Mouse (Mus musculus) midbrain, embryonic 12.5 days (tissue): ENCODE data around the gene S100b. TPM values are rescaled to one million over a fixed set of nuclear protein-coding genes. Genes with fewer than 3 reads are reported as not detected.

Source experiments
- ATAC-seq: fragments of 200-750 bp; cut with Nextera tagmentation; 2 replicates; pipeline ENCODE4 v1.8.0; 2017; ENCODE audit warnings: low read depth, moderate TSS enrichment, moderate library complexity; ENCODE audit not compliant: low FRiP score
- H3K27ac ChIP-seq: fragments of 300-500 bp; sonication (generic); replicated peaks from 2 replicates; pipeline ENCODE4 v1.5.1; 2016; ENCODE audit warnings: mild to moderate bottlenecking
- H3K27me3 ChIP-seq: fragments of 300-500 bp; sonication (generic); 2 replicates; pipeline ENCODE4 v1.6.1; 2016; ENCODE audit warnings: mild to moderate bottlenecking
- H3K36me3 ChIP-seq: fragments of 300-500 bp; sonication (generic); 2 replicates; pipeline ENCODE4 v1.6.1; 2016
- H3K4me1 ChIP-seq: fragments of 300-500 bp; sonication (generic); 2 replicates; pipeline ENCODE4 v1.6.1; 2016
- H3K4me2 ChIP-seq: fragments of 300-500 bp; sonication (generic); replicated peaks from 2 replicates; pipeline ENCODE4 v1.6.1; 2016; ENCODE audit warnings: mild to moderate bottlenecking, moderate library complexity
- H3K4me3 ChIP-seq: fragments of 300-500 bp; sonication (generic); 2 replicates; pipeline ENCODE4 v1.5.1; 2016; ENCODE audit warnings: mild to moderate bottlenecking
- H3K9ac ChIP-seq: fragments of 300-500 bp; sonication (generic); replicated peaks from 2 replicates; pipeline ENCODE4 v1.6.1; 2016; ENCODE audit warnings: mild to moderate bottlenecking, moderate library complexity
- H3K9me3 ChIP-seq: fragments of 300-500 bp; sonication (generic); 2 replicates; pipeline ENCODE4 v1.6.1; 2016; ENCODE audit warnings: mild to moderate bottlenecking
- WGBS: fragments of 180-500 bp; shearing (Covaris S2); methylation state at CpG from one replicate; pipeline ENCODE4 v1.1.7; 2016; 5-methylcytosine and 5-hydroxymethylcytosine counted together
- polyA plus RNA-seq: library from polyadenylated mRNA; unstranded; fragments of >200 nt; fragmentation: Nextera tagmentation; extraction: Ambion mirVana; gene quantifications from 2 replicates; pipeline ENCODE4 v1.2.1, GENCODE M21; 2016

Gene S100b
- polyA plus RNA-seq, 1 experiment from 2014 or later: 0.98 TPM

DNA sequence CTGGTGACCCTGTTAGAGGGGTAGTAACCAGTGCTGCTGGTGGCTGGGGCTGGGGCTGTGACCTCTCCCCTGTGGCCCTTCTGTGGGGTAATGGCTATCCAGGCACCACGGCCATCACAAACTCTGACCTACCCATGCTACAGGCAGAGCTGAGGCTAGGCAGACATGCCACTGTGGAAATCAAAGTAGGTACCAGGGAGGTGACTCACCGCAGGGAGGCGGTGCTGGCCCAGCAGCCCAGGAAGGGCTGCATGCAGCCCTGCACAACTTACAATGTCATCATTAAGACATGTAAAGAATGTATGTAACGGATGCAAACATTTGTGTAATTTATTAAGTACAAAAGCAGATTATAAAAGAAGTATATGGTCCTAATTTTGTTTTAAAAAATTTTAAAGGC lies 8.8 kb downstream of the S100b start:
- ATAC-seq: no peak
- no peak overlapping the region for H3K4me2 ChIP-seq
- H3K9me3 ChIP-seq: no peaks in the 10 kb centered on the region
- no peak overlapping the region for H3K4me3 ChIP-seq
- H3K9ac ChIP-seq: no peak overlapping the region
- peaks cover 37% of the 10 kb centered on the region for H3K36me3 ChIP-seq
- peaks cover 5% of the 10 kb centered on the region; the same call in 1 of the 2 replicates for H3K4me1 ChIP-seq
- H3K27ac ChIP-seq: no peak overlapping the region
- WGBS: 62% methylated on average over 4 of the region's 4 CpGs
- H3K27me3 ChIP-seq: no peaks in the 10 kb centered on the region

DNA sequence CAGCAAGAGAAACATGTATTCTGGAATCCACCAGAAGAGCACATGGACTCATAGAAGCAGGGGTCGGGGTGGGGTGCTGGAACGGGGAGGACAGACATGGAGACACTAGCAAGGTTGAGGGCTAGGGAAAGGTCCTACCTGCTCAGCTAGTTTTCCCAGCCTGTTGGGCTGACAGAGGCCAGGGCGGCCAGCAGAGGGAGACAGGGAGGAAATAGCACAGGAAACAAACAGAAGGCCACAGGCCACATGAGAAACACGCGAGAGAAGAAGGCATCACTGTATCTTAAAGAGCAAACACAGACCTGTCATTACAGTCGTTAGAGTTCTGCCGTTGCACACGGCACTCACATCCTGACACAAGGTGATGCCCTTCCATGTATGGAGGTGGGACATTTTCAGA lies 17.6 kb downstream of the S100b start:
- peaks cover 87% of the 10 kb centered on the region for H3K36me3 ChIP-seq
- WGBS: 57% methylated on average over 8 of the region's 8 CpGs
- no peak overlapping the region for H3K27ac ChIP-seq
- no peak for ATAC-seq
- no peaks in the 10 kb centered on the region for H3K4me1 ChIP-seq
- H3K4me3 ChIP-seq: no peak overlapping the region
- H3K9ac ChIP-seq: no peak overlapping the region
- no peaks in the 10 kb centered on the region for H3K9me3 ChIP-seq
- H3K27me3 ChIP-seq: no peaks in the 10 kb centered on the region
- H3K4me2 ChIP-seq: no peak overlapping the region

DNA sequence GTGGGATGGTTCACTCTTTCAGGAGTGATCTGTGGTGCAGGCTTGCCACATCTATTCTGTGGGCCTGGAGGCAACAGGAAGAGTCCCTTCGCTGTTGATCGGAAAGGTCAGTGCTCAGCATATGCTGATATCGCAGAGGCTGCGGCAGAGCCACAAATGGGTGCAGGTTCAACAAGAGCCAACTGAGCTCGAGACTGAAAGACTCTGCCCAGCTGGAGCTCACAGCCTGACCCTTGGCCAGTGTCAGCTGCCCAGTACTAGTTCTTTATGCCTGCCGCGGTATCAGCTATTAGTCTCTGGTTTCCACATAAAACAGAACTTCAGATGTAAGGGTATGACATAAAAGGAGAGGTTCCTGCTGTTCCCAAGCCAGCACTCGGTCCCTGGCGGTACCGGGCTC lies 21.6 kb downstream of the S100b start:
- no peak overlapping the region for H3K4me2 ChIP-seq
- no peaks in the 10 kb centered on the region for H3K27me3 ChIP-seq
- no peak overlapping the region for H3K9ac ChIP-seq
- no peak overlapping the region for H3K27ac ChIP-seq
- WGBS: 83% methylated on average over 10 of the region's 10 CpGs
- no peaks in the 10 kb centered on the region for H3K4me1 ChIP-seq
- H3K36me3 ChIP-seq: peaks cover 84% of the 10 kb centered on the region
- ATAC-seq: no peak
- no peak overlapping the region for H3K4me3 ChIP-seq
- H3K9me3 ChIP-seq: no peaks in the 10 kb centered on the region

DNA sequence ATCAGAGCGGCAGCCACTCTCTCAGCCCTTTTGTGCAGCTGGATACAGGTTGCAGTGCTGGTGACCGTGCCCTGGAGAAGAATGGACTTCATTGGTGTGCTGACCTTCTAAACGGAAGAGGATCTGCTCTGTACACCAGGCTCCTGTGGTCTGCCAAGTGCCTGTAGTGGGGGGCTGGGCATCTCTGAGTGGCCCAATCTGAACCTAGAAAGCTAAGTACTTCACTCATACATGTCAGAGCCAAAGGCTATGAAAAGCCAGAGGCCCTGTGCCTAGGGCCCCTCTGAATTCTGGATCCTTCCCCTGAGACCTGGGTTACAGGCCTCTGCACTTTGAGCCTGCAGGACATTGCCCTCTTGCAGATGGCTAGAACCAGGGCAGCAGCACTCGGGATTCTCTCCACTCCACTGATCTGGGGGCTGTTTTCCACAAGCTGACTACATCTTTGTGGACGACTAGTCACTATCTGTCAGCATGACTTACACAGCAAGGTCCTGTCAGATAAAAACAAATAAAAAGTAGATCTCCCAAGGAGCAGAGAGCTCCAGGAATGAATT lies 25.0 kb downstream of the S100b start:
- no peak overlapping the region for H3K4me2 ChIP-seq
- no peaks in the 10 kb centered on the region for H3K27me3 ChIP-seq
- H3K9me3 ChIP-seq: no peaks in the 10 kb centered on the region
- peaks cover 73% of the 10 kb centered on the region for H3K36me3 ChIP-seq
- no peak overlapping the region for H3K4me3 ChIP-seq
- no peak overlapping the region for H3K9ac ChIP-seq
- ATAC-seq: no peak
- WGBS: 62% methylated on average over 5 of the region's 5 CpGs
- no peaks in the 10 kb centered on the region for H3K4me1 ChIP-seq
- no peak overlapping the region for H3K27ac ChIP-seq

DNA sequence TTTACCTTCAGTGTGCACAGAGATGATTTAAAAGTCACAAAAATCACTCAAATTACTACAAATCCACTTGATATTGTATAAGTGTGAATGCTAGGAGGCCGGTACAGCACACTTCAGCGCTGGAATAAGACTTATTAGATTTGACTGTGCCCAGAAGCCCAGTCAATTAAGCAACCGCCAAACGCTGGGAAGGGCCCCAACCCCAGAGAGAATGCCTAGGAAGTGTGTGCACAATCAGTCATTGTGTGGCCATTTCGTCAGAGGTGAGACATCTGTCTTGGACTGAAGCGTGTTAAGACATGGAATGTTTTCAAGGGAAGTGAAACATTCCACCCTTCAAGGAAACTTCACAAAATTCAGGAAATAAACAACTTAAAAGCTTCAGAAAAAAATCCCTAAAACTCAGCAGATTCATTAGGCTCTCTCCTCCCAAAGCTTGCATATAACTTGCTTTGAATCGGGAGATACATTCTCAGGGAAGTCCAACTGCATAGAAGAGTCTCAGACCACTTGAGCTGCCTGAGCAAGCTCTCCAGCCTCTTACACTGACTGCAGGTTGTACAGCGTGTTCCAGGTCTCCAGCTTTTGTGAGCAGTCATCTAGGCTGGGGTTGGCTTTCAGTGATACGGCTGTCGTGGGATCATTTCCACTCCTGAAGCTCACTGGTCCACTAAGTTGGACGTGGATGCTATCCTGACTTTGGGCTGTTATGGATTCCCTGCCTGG lies 34.8 kb downstream of the S100b start:
- H3K9me3 ChIP-seq: no peaks in the 10 kb centered on the region
- H3K4me3 ChIP-seq: no peak overlapping the region
- H3K36me3 ChIP-seq: peaks cover 77% of the 10 kb centered on the region
- no peak overlapping the region for H3K4me2 ChIP-seq
- H3K27me3 ChIP-seq: no peaks in the 10 kb centered on the region
- H3K4me1 ChIP-seq: no peaks in the 10 kb centered on the region
- H3K27ac ChIP-seq: no peak overlapping the region
- no peak overlapping the region for H3K9ac ChIP-seq
- WGBS: 86% methylated on average over 11 of the region's 11 CpGs
- no peak for ATAC-seq

DNA sequence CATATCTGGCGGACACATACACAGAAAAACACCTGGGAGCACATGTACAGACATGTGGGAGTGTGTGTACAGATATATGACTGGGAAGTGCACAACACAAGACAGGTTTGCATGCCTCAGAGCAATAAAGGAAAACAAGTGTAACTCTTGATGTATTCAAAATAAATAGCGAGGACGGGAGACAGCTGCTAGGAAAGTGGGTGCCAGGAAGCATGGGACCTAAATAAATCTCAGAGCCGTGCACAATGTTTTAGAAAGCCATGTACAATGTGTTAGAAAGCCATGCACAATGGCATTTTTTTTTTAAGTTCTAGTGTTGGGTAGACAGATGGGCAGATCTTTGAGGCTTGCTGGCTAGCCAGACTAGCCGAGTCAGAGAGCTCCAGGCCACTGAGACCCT lies 35.4 kb downstream of the S100b start:
- Histone ChIP-seq H3K4me1 (no peaks in the 10 kb centered on the region), H3K36me3 (peaks cover 76% of the 10 kb centered on the region), H3K4me3 (no peak overlapping the region), H3K9ac (no peak overlapping the region), H3K27me3 (no peaks in the 10 kb centered on the region), H3K27ac (no peak overlapping the region), H3K4me2 (no peak overlapping the region), H3K9me3 (no peaks in the 10 kb centered on the region)
- ATAC-seq: no peak
- 89% methylated on average over 5 of the region's 5 CpGs for WGBS

DNA sequence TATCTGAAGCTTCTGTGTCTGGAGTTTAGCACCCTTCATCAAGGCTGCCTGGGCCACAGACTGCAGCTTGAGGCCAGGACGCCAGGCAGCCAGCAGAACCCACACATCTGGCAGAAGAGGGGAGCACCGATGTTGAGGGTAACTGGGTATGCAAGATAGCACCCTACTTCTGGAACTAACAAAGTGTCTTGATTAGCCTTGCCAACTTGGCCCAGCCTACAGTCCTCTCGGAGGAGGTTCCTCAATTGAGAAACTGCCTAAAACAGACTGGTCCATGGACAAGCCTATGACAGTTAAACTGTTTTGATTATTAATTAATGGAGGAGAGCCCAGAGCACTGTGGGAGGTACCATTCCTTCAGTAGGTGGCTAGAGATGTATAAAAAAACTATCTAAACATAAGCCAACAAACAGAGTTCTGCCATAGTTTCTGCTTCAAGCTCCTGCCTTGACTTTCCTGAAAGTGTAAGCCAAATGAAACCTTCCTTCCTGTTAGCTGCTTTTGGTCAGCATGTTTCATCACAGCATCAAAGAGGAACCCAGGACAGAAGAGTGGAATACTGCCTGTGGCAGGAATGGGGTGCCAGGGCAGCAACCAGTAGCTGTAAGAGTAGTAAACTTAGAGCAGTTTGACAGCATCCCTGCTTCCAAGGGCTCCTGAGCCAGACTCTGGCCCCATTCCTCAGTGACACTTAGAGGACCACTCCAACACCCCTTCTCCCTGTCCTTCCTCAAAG lies 36.5 kb downstream of the S100b start:
- H3K4me3 ChIP-seq: no peak overlapping the region
- no peaks in the 10 kb centered on the region for H3K4me1 ChIP-seq
- no peak overlapping the region for H3K4me2 ChIP-seq
- 84% methylated on average over 3 of the region's 3 CpGs for WGBS
- H3K9me3 ChIP-seq: no peaks in the 10 kb centered on the region
- H3K27me3 ChIP-seq: no peaks in the 10 kb centered on the region
- no peak overlapping the region for H3K27ac ChIP-seq
- no peak overlapping the region for H3K9ac ChIP-seq
- peaks cover 75% of the 10 kb centered on the region for H3K36me3 ChIP-seq
- ATAC-seq: no peak

DNA sequence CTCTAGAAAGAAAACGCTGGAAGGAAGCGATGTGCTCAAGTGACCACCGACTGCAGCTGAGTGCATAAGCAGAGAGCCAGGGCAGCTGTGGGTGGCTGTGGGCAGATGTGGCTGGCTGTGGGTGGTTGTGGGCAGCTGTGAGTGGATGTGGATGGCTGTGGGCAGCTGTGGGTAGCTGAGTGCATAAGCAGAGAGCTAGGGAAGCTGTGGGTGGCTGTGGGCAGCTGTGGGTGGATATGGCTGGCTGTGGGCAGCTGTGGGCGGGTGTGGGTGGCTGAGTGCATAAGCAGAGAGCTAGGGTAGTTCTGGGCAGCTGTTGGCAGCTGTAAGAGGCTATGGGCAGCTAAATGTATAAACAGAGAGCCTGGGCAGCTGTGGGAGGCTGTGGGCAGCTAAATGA lies 39.6 kb downstream of the S100b start:
- H3K36me3 ChIP-seq: peaks cover 75% of the 10 kb centered on the region
- no peaks in the 10 kb centered on the region for H3K9me3 ChIP-seq
- no peak overlapping the region for H3K4me3 ChIP-seq
- WGBS: 95% methylated on average over 4 of the region's 4 CpGs
- H3K9ac ChIP-seq: no peak overlapping the region
- no peak for ATAC-seq
- no peak overlapping the region for H3K4me2 ChIP-seq
- no peaks in the 10 kb centered on the region for H3K27me3 ChIP-seq
- no peak overlapping the region for H3K27ac ChIP-seq
- no peaks in the 10 kb centered on the region for H3K4me1 ChIP-seq

DNA sequence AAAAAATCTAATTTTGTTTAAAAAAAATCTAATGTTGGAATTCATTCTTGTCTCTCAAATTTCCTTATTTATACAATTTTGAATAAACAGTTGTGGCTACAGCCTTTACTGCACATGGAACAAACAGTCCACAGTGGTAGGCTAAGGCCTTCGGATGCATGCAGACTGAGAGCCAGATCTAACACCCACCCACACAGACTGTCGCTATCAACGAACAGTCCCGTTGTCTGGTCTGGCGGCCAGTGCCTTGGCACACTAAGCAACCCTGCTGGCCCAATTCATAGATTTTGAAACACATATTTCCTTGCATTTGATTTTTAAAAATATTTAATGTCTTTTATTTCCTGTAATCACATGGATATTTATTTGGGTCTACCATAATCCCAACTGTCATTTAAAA lies 46.5 kb downstream of the S100b start:
- Histone ChIP-seq H3K27me3 (no peaks in the 10 kb centered on the region), H3K27ac (no peak overlapping the region), H3K9ac (no peak overlapping the region), H3K36me3 (peaks cover 58% of the 10 kb centered on the region), H3K4me1 (no peaks in the 10 kb centered on the region), H3K4me2 (no peak overlapping the region), H3K4me3 (no peak overlapping the region), H3K9me3 (no peaks in the 10 kb centered on the region)
- WGBS: 92% methylated on average over 5 of the region's 5 CpGs
- ATAC-seq: no peak

DNA sequence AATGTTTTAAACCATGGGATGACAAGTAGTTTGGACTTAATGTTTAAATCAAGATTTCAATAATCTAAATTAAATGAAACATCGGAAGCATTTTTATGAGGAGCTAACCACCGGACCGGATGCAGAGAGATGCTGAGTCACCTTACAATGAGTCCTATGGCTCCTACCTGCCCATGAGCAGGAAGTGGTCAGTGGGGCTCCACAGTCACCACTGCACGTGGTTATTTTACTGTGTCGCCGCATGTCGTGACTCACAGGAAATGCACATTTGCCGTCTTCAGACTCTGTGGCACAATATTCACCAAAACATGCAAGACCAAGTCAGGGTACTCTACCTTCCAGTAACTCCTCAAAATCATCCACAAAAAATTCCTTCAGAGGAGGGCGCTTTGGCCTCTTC lies 53.1 kb downstream of the S100b start:
- ATAC-seq: no peak
- WGBS: 94% methylated on average over 9 of the region's 9 CpGs
- Histone ChIP-seq H3K36me3 (peaks cover 43% of the 10 kb centered on the region), H3K4me3 (no peak overlapping the region), H3K27ac (no peak overlapping the region), H3K4me1 (no peaks in the 10 kb centered on the region), H3K27me3 (no peaks in the 10 kb centered on the region), H3K9me3 (no peaks in the 10 kb centered on the region), H3K4me2 (no peak overlapping the region), H3K9ac (no peak overlapping the region)
